Mouse (Mus musculus): ENCODE measurements at regions not wholly inside any gene's neighbourhood (a gene's known extent, or its start where the extent isn't known, plus 50 kb on each side); places are given as distances from the start of the nearest gene placed in this dataset.

DNA sequence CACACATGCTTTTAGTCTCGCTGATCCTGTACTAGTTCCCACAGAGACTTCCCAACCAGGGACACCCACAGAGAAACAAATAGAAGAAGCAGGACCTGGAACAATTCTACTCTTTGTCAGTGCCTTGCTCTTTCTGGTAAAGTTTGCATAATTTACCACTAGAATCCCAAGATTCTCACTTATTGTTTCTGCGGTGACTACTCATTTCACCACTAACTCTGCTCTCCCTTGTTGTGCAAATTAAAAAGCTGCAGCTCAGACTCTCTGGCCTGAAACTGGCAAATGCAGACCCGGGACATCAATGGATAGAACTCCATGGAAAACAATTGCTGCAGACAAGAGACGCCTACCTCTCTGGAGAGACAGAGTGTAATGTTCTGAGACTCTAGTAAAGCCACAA lies 348.4 kb upstream of the Tbl1xr1 start:
- TF ChIP-seq CTCF (IDR thresholded peaks at IDR 0.05; ENCODE audit: extremely low read depth, insufficient read depth, insufficient read length, insufficient replicate concordance) (no peak), POLR2A (IDR thresholded peaks at IDR 0.05; ENCODE audit: low read depth, low read length) (no peak)

All from spleen, adult 2 months (tissue).